Mouse (Mus musculus) neural tube, embryonic 11.5 days (tissue): Measurements from ENCODE around the gene Apc2. TPM values are rescaled to one million over a fixed set of nuclear protein-coding genes. Genes with fewer than 3 reads are reported as not detected.

Source experiments
- ATAC-seq: fragments of 200-750 bp; cut with Nextera tagmentation; 2 replicates; pipeline ENCODE4 v1.8.0; 2017; ENCODE audit warnings: moderate number of reproducible peaks, mild to moderate bottlenecking, moderate TSS enrichment, moderate library complexity; ENCODE audit not compliant: insufficient read depth, low FRiP score, low TSS enrichment
- DNase-seq: peaks from one replicate; pipeline ENCODE4 v3.0.0-alpha.2; 2015; ENCODE audit warnings: low spot score
- H3K27ac ChIP-seq: fragments of 300-500 bp; sonication (generic); 2 replicates; pipeline ENCODE4 v1.5.1; 2014; ENCODE audit warnings: low read depth, mild to moderate bottlenecking, low read length
- H3K27me3 ChIP-seq: fragments of 300-500 bp; sonication (generic); 2 replicates; pipeline ENCODE4 v1.6.1; 2014; ENCODE audit warnings: mild to moderate bottlenecking, low read length, mixed read lengths; ENCODE audit not compliant: control insufficient read depth, insufficient read depth
- H3K36me3 ChIP-seq: fragments of 300-500 bp; sonication (generic); 2 replicates; pipeline ENCODE4 v1.6.1; 2014; ENCODE audit warnings: mild to moderate bottlenecking, low read length, moderate library complexity, mixed read lengths; ENCODE audit not compliant: control insufficient read depth, insufficient read depth
- H3K4me1 ChIP-seq: fragments of 300-500 bp; sonication (generic); 2 replicates; pipeline ENCODE4 v1.6.1; 2014; ENCODE audit warnings: low read length, mixed read lengths; ENCODE audit not compliant: control insufficient read depth, insufficient read depth
- H3K4me2 ChIP-seq: fragments of 300-500 bp; sonication (generic); 2 replicates; pipeline ENCODE4 v1.6.1; 2014; ENCODE audit warnings: low read depth, mild to moderate bottlenecking, moderate library complexity
- H3K4me3 ChIP-seq: fragments of 300-500 bp; sonication (generic); 2 replicates; pipeline ENCODE4 v1.5.1; 2014; ENCODE audit warnings: low read depth, low read length
- H3K9ac ChIP-seq: fragments of 300-500 bp; sonication (generic); 2 replicates; pipeline ENCODE4 v1.6.1; 2014; ENCODE audit warnings: mild to moderate bottlenecking, low read length
- H3K9me3 ChIP-seq: fragments of 300-500 bp; sonication (generic); 2 replicates; pipeline ENCODE4 v1.6.1; 2016; ENCODE audit warnings: low read length; ENCODE audit not compliant: control insufficient read depth
- WGBS: fragments of 180-500 bp; shearing (Covaris S2); extraction: QIAGEN DNeasy Blood & Tissue Kit; methylation state at CpG from one replicate; pipeline ENCODE4 v1.1.7; 2014; 5-methylcytosine and 5-hydroxymethylcytosine counted together
- polyA plus RNA-seq: library from polyadenylated mRNA; unstranded; fragments of >200 nt; fragmentation: Nextera tagmentation; extraction: Ambion mirVana; gene quantifications from 2 replicates; pipeline ENCODE4 v1.2.1, GENCODE M21; 2014

Gene Apc2
- polyA plus RNA-seq, 1 experiment from 2014 or later: 81.4 TPM

- Histone ChIP-seq H3K4me2 (peak overlapping the region; percentile 9; the same call in 1 of the 2 replicates), H3K9me3 (no peaks in the 10 kb centered on the region), H3K4me3 (peak overlapping the region; percentile 4; the same call in 1 of the 2 replicates), H3K27me3 (peaks cover 10% of the 10 kb centered on the region), H3K27ac (0 out of 2 replicates have a peak overlapping the region, but pooled peaks have one; percentile 27), H3K4me1 (peaks cover 26% of the 10 kb centered on the region), H3K36me3 (peaks cover 6% of the 10 kb centered on the region), H3K9ac (no peak overlapping the region)
- no peak for DNase-seq
- no peak for ATAC-seq
- WGBS: 51% methylated on average over 7 of the region's 7 CpGs
Observed at GRCm38 (mm10) chr10:80294788-80295303, 931 bp upstream of the Apc2 start.

DNA sequence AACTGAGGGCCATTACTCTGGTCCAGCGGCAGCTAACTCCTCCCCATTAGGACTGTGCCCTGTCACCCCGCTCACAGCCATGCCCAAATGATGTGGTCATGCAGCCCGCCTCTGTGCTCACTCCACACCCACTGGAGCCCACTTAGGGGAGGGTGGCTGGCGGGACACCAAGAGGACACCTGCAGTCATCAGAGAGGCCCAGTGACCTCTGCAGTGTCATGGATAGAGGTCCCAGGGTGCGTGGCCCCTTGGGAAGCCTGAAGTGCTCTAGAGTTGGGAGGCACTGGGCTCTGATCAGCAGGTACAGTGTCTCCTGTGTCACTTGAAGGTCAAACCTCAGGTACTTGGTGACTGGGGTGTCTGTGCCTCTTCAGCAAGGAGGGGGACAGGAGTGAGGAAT, 1.0 kb downstream of the Apc2 start:
- Histone ChIP-seq H3K4me3 (0 out of 2 replicates have a peak overlapping the region, but pooled peaks have one; percentile 35), H3K9me3 (no peaks in the 10 kb centered on the region), H3K9ac (peak overlapping the region; percentile 44; the same call in 1 of the 2 replicates), H3K4me2 (peak overlapping the region; percentile 67), H3K27ac (peak overlapping the region; percentile 56; the same call in 1 of the 2 replicates), H3K4me1 (peaks cover 27% of the 10 kb centered on the region), H3K27me3 (peaks cover 12% of the 10 kb centered on the region), H3K36me3 (peaks cover 6% of the 10 kb centered on the region)
- 84% methylated on average over 5 of the region's 5 CpGs for WGBS
- DNase-seq (no peak), ATAC-seq (no peak)

GRCm38 (mm10) chr10:80297526-80298133, 1.9 kb downstream of the Apc2 start:
- Histone ChIP-seq H3K4me3 (no peak overlapping the region), H3K4me1 (peaks cover 34% of the 10 kb centered on the region), H3K27ac (no peak overlapping the region)

DNA sequence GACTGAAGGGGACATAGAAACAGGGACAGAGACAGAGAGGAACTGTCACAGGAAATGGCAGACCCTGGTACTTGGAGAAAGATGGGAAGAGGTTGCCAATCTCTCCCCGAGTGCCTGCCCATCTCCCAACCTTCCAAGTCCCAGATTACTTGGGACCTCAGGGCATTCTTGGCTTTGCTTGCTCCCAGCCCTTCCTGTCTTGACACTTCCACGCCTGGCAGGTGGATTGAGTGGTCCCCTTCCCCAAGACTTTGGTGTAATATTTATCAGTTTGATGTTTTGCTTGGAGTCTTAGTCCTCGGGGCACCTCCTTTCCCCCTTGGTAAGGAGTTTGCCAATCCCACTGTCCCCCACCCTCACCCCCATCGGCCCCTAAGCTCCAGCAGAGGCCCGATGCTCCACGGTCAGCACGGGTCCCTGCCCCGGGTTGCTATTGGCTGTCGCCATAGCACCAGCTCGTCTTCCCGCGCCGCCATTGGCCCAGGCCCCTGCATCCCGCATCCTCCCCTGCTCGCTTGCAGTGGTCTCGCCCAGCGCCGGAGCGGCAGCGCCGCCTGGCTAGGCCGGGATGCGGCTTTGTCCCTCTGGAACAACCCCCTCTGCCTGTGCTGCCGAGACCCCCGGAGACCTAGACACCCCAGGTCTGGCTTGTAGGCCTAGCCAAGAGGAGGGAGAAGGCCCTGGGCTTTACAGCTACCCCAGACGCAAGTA, 2.9 kb downstream of the Apc2 start:
- DNase-seq (peak; percentile 93), ATAC-seq (peak; percentile 85)
- Histone ChIP-seq H3K4me1 (peaks cover 26% of the 10 kb centered on the region), H3K27me3 (peaks cover 12% of the 10 kb centered on the region), H3K9ac (peak overlapping the region; percentile 94), H3K27ac (peak overlapping the region; percentile 92), H3K4me2 (peak overlapping the region; percentile 73), H3K9me3 (no peaks in the 10 kb centered on the region), H3K36me3 (peaks cover 9% of the 10 kb centered on the region), H3K4me3 (peak overlapping the region; percentile 61)
- WGBS: 4% methylated on average over 26 of the region's 26 CpGs

More at GRCm38 (mm10) chr10:80297526-80298133, 1.9 kb downstream of the Apc2 start:
- ATAC-seq (no peak), DNase-seq (no peak)
- 74% methylated on average over 8 of the region's 8 CpGs for WGBS
- Histone ChIP-seq H3K4me2 (no peak overlapping the region), H3K9me3 (no peaks in the 10 kb centered on the region), H3K9ac (0 out of 2 replicates have a peak overlapping the region, but pooled peaks have one; percentile 32), H3K36me3 (peaks cover 9% of the 10 kb centered on the region), H3K27me3 (peaks cover 12% of the 10 kb centered on the region)

GRCm38 (mm10) chr10:80299301-80299700, 3.5 kb downstream of the Apc2 start:
- peaks cover 6% of the 10 kb centered on the region for H3K36me3 ChIP-seq
- ATAC-seq (no peak), DNase-seq (no peak)
- H3K27ac ChIP-seq: peak overlapping the region; percentile 92
- H3K4me1 ChIP-seq: peaks cover 26% of the 10 kb centered on the region
- H3K9ac ChIP-seq: peak overlapping the region; percentile 94
- H3K4me2 ChIP-seq: peak overlapping the region; percentile 73
- H3K4me3 ChIP-seq: peak overlapping the region; percentile 61
- peaks cover 12% of the 10 kb centered on the region for H3K27me3 ChIP-seq
- 11% methylated on average over 14 of the region's 15 CpGs for WGBS
- no peaks in the 10 kb centered on the region for H3K9me3 ChIP-seq

DNA sequence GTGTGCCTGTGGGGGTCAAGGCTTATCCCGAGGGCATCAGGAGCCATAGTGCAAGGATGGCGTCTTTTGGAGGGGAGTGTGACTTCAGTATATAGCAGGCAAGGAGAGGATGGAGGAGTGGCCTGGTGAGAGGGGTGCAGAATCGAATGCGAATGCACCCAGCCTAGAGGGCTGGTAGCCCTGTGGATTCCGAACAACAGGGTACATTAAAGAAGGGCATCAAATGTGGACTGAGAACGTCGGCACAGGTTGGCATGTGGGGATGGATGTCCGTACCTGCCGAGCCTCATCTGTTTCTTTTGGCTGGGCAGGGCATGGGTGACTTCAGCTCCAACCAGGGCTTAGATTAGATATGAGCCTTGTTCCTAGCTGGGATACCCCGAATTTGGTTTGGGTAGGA, 4.0 kb downstream of the Apc2 start:
- peaks cover 26% of the 10 kb centered on the region for H3K4me1 ChIP-seq
- H3K4me2 ChIP-seq: peak overlapping the region; percentile 73
- 58% methylated on average over 10 of the region's 10 CpGs for WGBS
- peak overlapping the region; percentile 94 for H3K9ac ChIP-seq
- no peaks in the 10 kb centered on the region for H3K9me3 ChIP-seq
- peaks cover 15% of the 10 kb centered on the region for H3K27me3 ChIP-seq
- H3K36me3 ChIP-seq: peaks cover 3% of the 10 kb centered on the region
- peak overlapping the region; percentile 92 for H3K27ac ChIP-seq
- DNase-seq (peak; percentile 25), ATAC-seq (no peak)
- peak overlapping the region; percentile 61 for H3K4me3 ChIP-seq

GRCm38 (mm10) chr10:80300672-80301181, 5.0 kb downstream of the Apc2 start:
- Histone ChIP-seq H3K4me1 (peaks cover 23% of the 10 kb centered on the region), H3K9me3 (no peaks in the 10 kb centered on the region), H3K9ac (peak overlapping the region; percentile 94), H3K4me3 (peak overlapping the region; percentile 61), H3K27me3 (peaks cover 19% of the 10 kb centered on the region), H3K4me2 (peak overlapping the region; percentile 73), H3K36me3 (peaks cover 6% of the 10 kb centered on the region), H3K27ac (peak overlapping the region; percentile 92)
- 12% methylated on average over 11 of the region's 11 CpGs for WGBS
- ATAC-seq: peak; percentile 56
- peak; percentile 78 for DNase-seq

DNA sequence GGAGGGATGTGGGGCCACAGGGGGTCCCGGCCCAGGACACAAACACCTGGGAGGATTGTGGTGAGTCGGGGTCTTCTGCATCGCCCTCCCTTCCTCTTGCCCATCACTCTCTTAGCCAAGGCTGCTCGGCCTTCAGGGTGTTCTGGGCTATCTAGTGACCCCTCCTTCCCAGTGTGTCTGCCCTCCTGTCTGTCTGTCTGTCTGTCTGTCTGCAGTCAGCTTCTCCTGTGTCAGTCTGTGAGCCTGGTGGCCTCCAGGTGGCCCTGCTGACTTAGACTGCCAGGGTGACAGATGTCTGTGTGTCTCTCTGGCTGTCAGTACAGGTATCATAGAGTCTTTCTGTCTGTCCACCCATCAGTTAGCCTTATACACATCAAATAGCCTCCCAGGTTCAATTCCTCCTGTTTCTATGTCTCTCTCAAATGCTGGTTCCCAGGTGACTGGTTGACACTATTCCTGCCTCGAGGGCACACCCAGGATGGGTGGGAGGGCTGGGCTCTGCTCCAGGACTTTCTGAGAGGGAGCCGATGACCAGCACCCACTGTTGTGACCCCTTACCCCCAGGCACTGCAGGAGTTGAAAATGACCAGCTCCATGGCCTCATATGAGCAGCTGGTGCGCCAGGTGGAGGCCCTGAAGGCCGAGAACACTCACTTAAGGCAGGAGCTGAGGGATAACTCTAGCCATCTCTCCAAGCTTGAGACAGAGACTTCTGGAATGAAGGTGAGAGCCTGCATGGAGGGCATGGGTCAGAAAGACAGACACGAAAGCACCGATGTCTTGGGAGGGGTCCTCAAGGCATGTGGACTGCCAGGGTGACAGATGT, 5.7 kb downstream of the Apc2 start:
- WGBS: 77% methylated on average over 10 of the region's 10 CpGs
- H3K27me3 ChIP-seq: peaks cover 20% of the 10 kb centered on the region
- H3K4me1 ChIP-seq: peaks cover 22% of the 10 kb centered on the region
- H3K27ac ChIP-seq: peak overlapping the region; percentile 92
- peak overlapping the region; percentile 94 for H3K9ac ChIP-seq
- ATAC-seq (no peak), DNase-seq (no peak)
- peak overlapping the region; percentile 73 for H3K4me2 ChIP-seq
- peaks cover 12% of the 10 kb centered on the region for H3K36me3 ChIP-seq
- peak overlapping the region; percentile 61 for H3K4me3 ChIP-seq
- no peaks in the 10 kb centered on the region for H3K9me3 ChIP-seq
